Mouse (Mus musculus) stomach, embryonic 16.5 days (tissue): ENCODE measurements around the gene Hlcs. TPM values are rescaled to one million over a fixed set of nuclear protein-coding genes. Genes with fewer than 3 reads are reported as not detected.

Source experiments
- ATAC-seq: fragments of 200-750 bp; cut with Nextera tagmentation; 2 replicates; pipeline ENCODE4 v1.8.0; 2017; ENCODE audit warnings: moderate number of reproducible peaks, moderate TSS enrichment; ENCODE audit not compliant: insufficient read depth, low FRiP score
- H3K27ac ChIP-seq: fragments of 300-500 bp; sonication (generic); 2 replicates; pipeline ENCODE4 v1.5.1; 2014; ENCODE audit warnings: low read length
- H3K27me3 ChIP-seq: fragments of 300-500 bp; sonication (generic); 2 replicates; pipeline ENCODE4 v1.6.1; 2014; ENCODE audit warnings: low read length, control low read depth, mixed read lengths; ENCODE audit not compliant: control insufficient read depth, insufficient read depth
- H3K36me3 ChIP-seq: fragments of 300-500 bp; sonication (generic); 2 replicates; pipeline ENCODE4 v1.6.1; 2014; ENCODE audit warnings: low read length; ENCODE audit not compliant: control insufficient read depth, insufficient read depth
- H3K4me1 ChIP-seq: fragments of 300-500 bp; sonication (generic); 2 replicates; pipeline ENCODE4 v1.6.1; 2014; ENCODE audit warnings: low read length, control low read depth, mixed read lengths; ENCODE audit not compliant: control insufficient read depth, insufficient read depth
- H3K4me2 ChIP-seq: fragments of 300-500 bp; sonication (generic); 2 replicates; pipeline ENCODE4 v1.6.1; 2014; ENCODE audit warnings: low read depth, low read length, mixed read lengths
- H3K4me3 ChIP-seq: fragments of 300-500 bp; sonication (generic); replicated peaks from 2 replicates; pipeline ENCODE4 v1.5.1; 2014; ENCODE audit warnings: mild to moderate bottlenecking, low read length
- H3K9ac ChIP-seq: fragments of 300-500 bp; sonication (generic); 2 replicates; pipeline ENCODE4 v1.6.1; 2014; ENCODE audit warnings: low read length
- H3K9me3 ChIP-seq: fragments of 300-500 bp; sonication (generic); replicated peaks from 2 replicates; pipeline ENCODE4 v1.6.1; 2016; ENCODE audit warnings: low read length, control low read depth; ENCODE audit not compliant: control insufficient read depth
- WGBS: fragments of 180-500 bp; shearing (Covaris S2); extraction: QIAGEN DNeasy Blood & Tissue Kit; methylation state at CpG from one replicate; pipeline ENCODE4 v1.1.7; 2014; 5-methylcytosine and 5-hydroxymethylcytosine counted together
- polyA plus RNA-seq: library from polyadenylated mRNA; unstranded; fragments of >200 nt; fragmentation: Nextera tagmentation; extraction: Ambion mirVana; gene quantifications from 2 replicates; pipeline ENCODE4 v1.2.1, GENCODE M21; 2015

Hlcs gene
- polyA plus RNA-seq, 1 experiment from 2014 or later, result 10.2 TPM

DNA sequence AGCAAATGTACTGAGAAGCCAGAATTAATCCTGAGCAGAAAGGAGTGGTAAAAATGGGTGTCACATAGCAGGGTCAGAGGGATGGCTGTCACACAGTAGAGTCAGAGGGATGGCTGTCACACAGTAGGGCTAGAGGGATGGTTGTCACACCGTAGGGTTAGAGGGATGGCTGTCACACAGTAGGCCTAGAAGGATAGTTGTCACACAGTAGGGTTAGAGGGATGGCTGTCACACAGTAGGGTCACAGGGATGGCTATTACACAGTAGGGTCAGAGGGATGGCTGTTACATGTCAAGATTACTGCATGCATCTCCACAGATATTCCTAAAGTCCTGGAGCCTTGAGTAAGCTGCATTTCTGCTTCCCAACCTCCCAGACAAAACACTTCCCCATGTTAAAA lies 195.0 kb downstream of the Hlcs start:
- H3K4me3 ChIP-seq, result no peak overlapping the region
- WGBS, result 94% methylated on average over 1 of the region's 1 CpGs
- no peaks in the 10 kb centered on the region for H3K36me3 ChIP-seq
- H3K4me1 ChIP-seq, result no peaks in the 10 kb centered on the region
- H3K27ac ChIP-seq, result no peak overlapping the region
- no peak overlapping the region for H3K4me2 ChIP-seq
- no peaks in the 10 kb centered on the region for H3K9me3 ChIP-seq
- H3K27me3 ChIP-seq, result no peaks in the 10 kb centered on the region; the same call in 1 of the 2 replicates
- ATAC-seq, result no peak
- H3K9ac ChIP-seq, result no peak overlapping the region

DNA sequence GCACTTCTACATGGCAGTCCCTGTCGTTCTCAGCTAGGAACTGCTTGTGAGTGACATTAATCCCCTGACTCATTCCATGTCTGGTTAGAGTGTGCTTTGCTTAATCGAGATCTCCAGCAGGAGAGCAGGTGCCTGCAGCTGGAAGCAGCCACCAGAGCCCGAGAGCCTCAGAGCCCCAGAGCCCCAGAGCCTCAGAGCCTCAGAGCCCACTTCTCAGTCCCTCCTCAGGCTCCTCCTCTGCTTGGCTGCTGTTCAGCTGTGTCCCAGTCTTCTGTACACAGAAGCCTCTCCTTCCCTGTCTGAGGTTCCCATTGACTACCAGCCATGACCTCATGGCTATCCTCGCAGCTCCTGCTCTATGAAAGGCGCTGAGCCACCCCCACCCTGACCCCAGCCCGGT lies 196.0 kb downstream of the Hlcs start:
- peak; percentile 83 for ATAC-seq
- Histone ChIP-seq H3K27me3 (peaks cover 4% of the 10 kb centered on the region), H3K9ac (no peak overlapping the region), H3K4me2 (no peak overlapping the region), H3K4me1 (no peaks in the 10 kb centered on the region), H3K4me3 (no peak overlapping the region), H3K27ac (no peak overlapping the region), H3K9me3 (no peaks in the 10 kb centered on the region), H3K36me3 (no peaks in the 10 kb centered on the region)
- WGBS, result 24% methylated on average over 6 of the region's 6 CpGs

DNA sequence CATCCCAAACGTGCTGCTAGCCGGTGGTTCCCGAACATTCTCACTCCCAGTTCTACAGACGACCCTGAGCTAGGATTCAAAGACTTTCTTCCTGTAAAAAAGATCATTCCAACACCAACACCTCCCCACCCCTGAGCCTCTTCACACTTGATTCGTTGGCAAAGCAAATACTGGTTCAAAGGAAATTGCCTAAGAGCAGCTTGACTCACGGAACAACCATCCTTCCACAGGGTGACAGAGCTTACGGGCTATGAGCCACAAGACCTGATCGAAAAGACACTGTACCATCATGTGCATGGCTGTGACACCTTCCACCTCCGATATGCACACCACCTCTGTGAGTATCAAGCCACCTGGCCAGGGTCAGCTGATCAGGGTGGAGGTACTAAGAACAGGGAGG lies 198.7 kb downstream of the Hlcs start:
- peaks cover 4% of the 10 kb centered on the region; the same call in 1 of the 2 replicates for H3K27me3 ChIP-seq
- no peak for ATAC-seq
- H3K36me3 ChIP-seq, result no peaks in the 10 kb centered on the region
- no peaks in the 10 kb centered on the region for H3K9me3 ChIP-seq
- no peak overlapping the region for H3K9ac ChIP-seq
- H3K27ac ChIP-seq, result no peak overlapping the region
- no peak overlapping the region for H3K4me2 ChIP-seq
- H3K4me1 ChIP-seq, result no peaks in the 10 kb centered on the region
- 63% methylated on average over 9 of the region's 9 CpGs for WGBS
- no peak overlapping the region for H3K4me3 ChIP-seq

DNA sequence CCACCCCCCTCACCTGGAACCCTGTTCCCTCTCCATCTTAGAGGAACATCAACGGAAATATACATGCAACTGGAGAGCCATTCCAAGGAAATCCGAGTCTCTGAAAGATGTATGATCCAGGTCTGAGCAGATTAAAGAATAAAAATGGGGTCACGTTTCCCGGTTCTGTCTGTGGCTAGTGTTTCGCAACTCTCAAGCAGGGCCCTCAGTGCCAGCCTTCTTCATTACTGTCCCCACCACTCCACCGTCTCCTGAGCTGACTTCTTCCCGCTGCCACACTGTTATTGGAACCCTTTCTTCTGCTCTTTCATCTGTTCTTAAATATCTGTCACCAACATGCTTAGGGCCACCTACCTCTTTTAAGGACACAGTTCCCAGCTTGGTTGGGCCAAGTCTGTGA lies 200.2 kb downstream of the Hlcs start:
- H3K27me3 ChIP-seq, result peaks cover 4% of the 10 kb centered on the region; the same call in 1 of the 2 replicates
- no peaks in the 10 kb centered on the region for H3K36me3 ChIP-seq
- no peak overlapping the region for H3K4me2 ChIP-seq
- no peak overlapping the region for H3K4me3 ChIP-seq
- no peaks in the 10 kb centered on the region for H3K9me3 ChIP-seq
- H3K27ac ChIP-seq, result no peak overlapping the region
- WGBS, result 77% methylated on average over 7 of the region's 7 CpGs
- ATAC-seq, result no peak
- no peak overlapping the region for H3K9ac ChIP-seq
- H3K4me1 ChIP-seq, result no peaks in the 10 kb centered on the region

DNA sequence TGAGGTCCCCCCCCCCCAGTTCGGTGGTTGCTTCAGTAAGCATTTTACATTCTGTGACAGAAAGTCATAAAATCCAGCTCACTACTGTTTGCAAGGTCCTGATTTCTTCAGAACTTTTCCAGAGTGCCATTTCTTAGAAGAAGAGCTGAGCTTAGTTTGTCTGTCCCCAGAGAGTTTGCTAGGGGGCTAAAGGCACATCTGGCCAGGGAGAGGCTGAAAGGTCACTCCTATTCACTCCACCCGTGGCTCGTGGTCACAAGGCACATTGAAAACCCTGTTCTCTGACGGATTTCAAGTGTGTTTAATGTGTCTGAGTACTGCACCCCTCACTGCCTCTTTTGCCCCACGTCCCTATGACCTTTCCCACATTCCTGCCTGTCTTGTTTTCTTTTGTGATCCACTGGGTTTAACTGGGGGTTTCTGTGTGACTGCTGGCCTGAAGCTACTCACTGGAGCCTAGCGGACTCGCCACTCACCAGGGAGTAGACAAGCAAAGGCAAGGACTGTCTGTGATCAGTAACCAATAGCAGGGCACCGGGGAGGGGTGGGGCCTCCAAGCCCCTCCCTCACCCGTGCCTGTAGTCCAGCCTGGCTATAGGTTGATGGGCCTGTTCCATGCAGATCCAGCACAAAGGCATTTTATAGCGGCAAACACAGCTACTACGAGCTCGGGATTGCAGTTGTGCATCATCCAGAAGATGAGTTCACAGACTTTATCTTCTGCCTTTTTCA lies 215.5 kb downstream of the Hlcs start:
- Histone ChIP-seq H3K9ac (no peak overlapping the region), H3K4me1 (peaks cover 5% of the 10 kb centered on the region; the same call in 1 of the 2 replicates), H3K9me3 (no peaks in the 10 kb centered on the region), H3K4me2 (no peak overlapping the region), H3K4me3 (no peak overlapping the region), H3K36me3 (no peaks in the 10 kb centered on the region), H3K27ac (no peak overlapping the region), H3K27me3 (peaks cover 49% of the 10 kb centered on the region)
- WGBS, result 27% methylated on average over 12 of the region's 12 CpGs
- ATAC-seq, result peak; percentile 58; the same call in 1 of the 2 replicates

DNA sequence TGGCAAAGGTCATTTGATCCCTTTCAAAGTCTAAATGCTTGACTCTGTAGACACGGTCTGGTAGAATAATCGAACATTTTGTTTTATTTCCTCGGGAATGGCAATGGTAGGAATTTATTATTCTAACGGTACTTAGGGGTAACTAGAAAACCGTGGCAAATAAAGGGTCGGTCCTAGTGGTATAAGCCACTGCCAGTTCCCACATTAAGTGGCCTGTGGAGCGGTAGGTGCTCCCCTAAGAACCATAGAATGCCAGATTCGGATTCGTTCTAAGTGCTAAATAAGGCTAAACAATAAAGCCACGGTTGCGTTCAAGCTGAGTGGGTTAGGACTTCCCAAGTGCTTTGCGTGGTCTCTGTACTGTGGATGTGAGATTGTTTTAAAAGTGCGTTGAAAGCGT lies 216.9 kb downstream of the Hlcs start:
- Histone ChIP-seq H3K27ac (no peak overlapping the region), H3K4me3 (no peak overlapping the region), H3K9me3 (no peaks in the 10 kb centered on the region), H3K27me3 (peaks cover 61% of the 10 kb centered on the region), H3K9ac (no peak overlapping the region), H3K4me2 (no peak overlapping the region), H3K36me3 (no peaks in the 10 kb centered on the region), H3K4me1 (peaks cover 2% of the 10 kb centered on the region; the same call in 1 of the 2 replicates)
- ATAC-seq, result no peak
- WGBS, result 11% methylated on average over 14 of the region's 14 CpGs

DNA sequence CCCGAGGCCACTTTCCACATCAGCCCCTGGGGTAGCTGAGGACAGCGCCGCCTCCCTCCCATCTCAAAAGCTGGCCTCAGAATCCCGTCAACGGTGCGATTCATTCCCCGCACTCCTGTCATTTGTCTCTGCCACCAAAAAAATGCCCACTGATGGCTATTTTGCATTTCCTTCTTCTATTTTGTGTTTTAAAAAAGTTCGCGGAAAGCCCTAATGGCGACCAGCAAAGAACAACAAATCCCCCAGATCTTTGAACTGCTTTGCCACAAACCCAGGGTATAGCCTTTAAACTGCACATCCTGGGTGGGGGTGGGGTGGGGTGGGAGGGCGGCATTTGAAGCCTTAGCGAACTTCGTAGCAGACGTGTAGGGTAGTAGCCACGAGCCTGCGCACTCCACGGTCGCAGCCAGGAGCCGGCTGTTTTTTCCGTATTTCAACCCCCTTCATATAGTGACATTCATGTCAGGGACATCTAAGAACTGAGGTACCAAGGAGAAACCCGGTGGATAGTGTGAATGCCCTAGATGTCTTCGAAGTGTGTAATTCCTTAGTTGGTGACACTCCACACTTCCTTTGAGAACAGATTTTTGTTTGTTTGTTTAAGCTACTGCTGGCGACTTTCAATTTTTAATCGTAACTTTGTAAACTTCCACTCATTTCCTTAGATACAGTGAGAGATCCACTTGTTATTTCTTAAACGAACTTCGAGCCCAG lies 218.1 kb downstream of the Hlcs start:
- Histone ChIP-seq H3K4me3 (no peak overlapping the region), H3K4me1 (no peaks in the 10 kb centered on the region), H3K36me3 (no peaks in the 10 kb centered on the region), H3K27ac (no peak overlapping the region), H3K27me3 (peaks cover 74% of the 10 kb centered on the region), H3K4me2 (no peak overlapping the region), H3K9ac (no peak overlapping the region), H3K9me3 (no peaks in the 10 kb centered on the region)
- ATAC-seq, result no peak
- 3% methylated on average over 26 of the region's 26 CpGs for WGBS

DNA sequence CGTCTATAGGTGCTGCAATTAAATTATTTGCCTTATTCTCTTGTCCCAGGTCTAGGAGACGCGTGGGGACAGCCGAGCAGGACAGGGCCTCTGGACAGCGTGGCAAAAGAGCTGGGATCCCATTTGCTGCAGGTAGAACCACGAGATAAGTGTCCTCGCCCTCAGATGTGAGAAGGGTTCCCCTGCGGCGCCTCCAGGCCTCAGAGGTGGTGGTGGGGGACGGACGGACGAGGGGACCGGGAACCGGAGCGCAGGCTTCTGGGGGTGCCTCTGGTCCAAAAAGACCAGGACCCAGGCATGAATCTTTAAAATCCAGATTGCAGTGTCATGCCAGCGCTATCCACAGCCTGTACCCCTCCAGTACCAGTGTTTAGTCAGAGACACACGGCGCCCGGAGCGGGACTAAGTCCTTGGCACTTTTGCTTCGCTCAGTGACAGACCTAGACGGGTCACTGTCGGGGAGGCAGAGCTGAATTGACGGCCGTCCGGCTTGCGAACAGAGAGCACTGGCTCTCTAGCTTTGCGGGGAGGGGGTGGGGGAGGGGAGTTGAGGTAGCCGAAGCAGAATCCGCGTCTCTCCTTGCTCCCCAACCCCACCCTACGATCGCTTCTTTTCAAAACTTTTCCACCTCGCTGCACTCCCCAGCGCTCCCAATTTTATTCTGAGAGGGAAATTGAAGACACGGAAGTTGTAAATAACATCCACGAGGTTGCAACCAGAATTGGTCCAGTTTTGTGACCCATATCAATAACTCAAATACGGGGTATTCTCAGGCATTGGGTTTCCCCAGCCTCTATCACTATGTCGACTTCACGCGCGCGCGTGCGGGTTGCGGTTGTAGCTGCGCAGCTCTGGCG lies 218.9 kb downstream of the Hlcs start:
- no peaks in the 10 kb centered on the region for H3K9me3 ChIP-seq
- 5% methylated on average over 48 of the region's 48 CpGs for WGBS
- H3K9ac ChIP-seq, result no peak overlapping the region
- H3K4me3 ChIP-seq, result no peak overlapping the region
- H3K27me3 ChIP-seq, result peaks cover 81% of the 10 kb centered on the region
- ATAC-seq, result no peak
- no peaks in the 10 kb centered on the region for H3K4me1 ChIP-seq
- no peaks in the 10 kb centered on the region for H3K36me3 ChIP-seq
- no peak overlapping the region for H3K4me2 ChIP-seq
- no peak overlapping the region for H3K27ac ChIP-seq
